Mouse (Mus musculus) heart, adult 11 months (tissue): Measurements from ENCODE around the gene Defb26.

Experiments
- DNase-seq: peaks from one replicate; pipeline ENCODE4 v3.0.0; 2022

Defb26 gene

DNA sequence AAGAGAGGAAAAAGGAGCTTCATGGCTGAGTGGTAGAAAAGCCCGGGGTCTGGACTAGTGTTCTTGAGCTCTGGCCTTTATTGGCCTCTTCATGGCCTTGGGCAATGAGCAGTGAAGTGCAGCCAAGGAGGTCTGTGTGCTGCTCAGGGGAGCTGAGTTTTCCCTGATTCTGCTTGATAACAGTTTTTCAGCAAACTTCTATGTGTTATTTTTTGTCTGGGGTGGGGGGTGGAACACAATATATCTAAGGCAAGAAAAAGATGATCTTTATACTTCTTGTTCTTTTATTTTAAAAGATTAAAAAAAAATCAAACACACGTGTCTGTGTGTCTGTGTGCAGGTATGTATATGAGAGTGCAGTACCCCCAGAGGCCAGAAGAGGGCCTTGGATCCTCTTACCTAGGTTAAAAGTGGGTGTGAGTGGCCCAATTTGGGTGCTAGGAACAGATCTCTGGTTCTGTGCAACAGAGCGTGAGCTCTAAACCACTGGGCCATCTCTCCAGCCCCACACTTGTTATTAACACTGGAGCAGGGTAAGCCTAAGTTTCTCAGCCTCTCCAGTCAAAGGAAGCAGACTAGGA lies 46.8 kb downstream of the Defb26 start, which contains the start of gene Defb23:
TSS of gene Defb23 (minus strand) at position 51 of the 581 bp plus-strand sequence.
- no peak for DNase-seq

DNA sequence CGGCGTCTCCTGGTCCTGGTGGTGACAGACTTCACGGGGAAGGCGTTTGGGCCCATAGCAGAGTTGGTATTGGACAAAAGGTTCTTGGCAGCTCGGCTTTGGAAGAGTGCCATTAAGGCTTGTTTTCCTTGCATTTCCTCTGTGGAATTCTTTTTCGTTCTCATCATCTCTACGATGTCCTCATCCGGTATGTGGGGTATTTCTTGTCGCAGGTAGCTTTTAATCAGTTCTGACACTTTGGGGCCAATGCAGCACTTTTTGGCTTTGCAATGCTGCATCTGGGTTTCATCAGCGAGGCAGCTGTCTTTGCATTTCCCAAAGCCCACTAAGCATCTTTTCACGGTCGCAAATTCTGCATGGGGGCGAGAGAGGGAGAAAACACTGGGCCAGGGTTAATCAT lies 52.3 kb downstream of the Defb26 start:
- no peak for DNase-seq
